Mouse (Mus musculus) neural tube, postnatal 0 days (tissue): ENCODE results near the gene Cyb5r2. TPM values are rescaled to one million over a fixed set of nuclear protein-coding genes. Genes with fewer than 3 reads are reported as not detected.

Experiments used
- polyA plus RNA-seq: library from polyadenylated mRNA; unstranded; fragments of >200 nt; fragmentation: Nextera tagmentation; extraction: Ambion mirVana; gene quantifications from 2 replicates; pipeline ENCODE4 v1.2.1, GENCODE M21; 2015

The Cyb5r2 gene
- polyA plus RNA-seq, result 0.22 and 0.46 TPM in 2 replicates

GRCm38 (mm10) chr7:107757308-107758151 is at the start of gene Cyb5r2:
TSS of gene Cyb5r2 (minus strand) at chr7:107758032.

GRCm38 (mm10) chr7:107801108-107801507 is 43.3 kb upstream of the Cyb5r2 start, which contains the start of gene Ovch2:
TSS of gene Ovch2 (minus strand) at chr7:107801208.

Other genes with a start within 250 kb of the Cyb5r2 start
- 3.8 and 5.7 TPM in 2 replicates for gene Olfml1, start 190.6 kb downstream of the Cyb5r2 start, polyA plus RNA-seq
- gene Ppfibp2, start 162.8 kb downstream of the Cyb5r2 start, polyA plus RNA-seq, result 3.3 and 3.5 TPM in 2 replicates
- not detected in 2 replicates for gene 5330417H12Rik, start 132.9 kb downstream of the Cyb5r2 start, polyA plus RNA-seq
- not detected in 2 replicates for gene Ovch2, start 43.2 kb upstream of the Cyb5r2 start, polyA plus RNA-seq
- gene Olfr467, start 54.2 kb upstream of the Cyb5r2 start, polyA plus RNA-seq, result not detected in 2 replicates
- not detected in 2 replicates for gene Olfr469, start 67.5 kb upstream of the Cyb5r2 start, polyA plus RNA-seq
- not detected in 2 replicates for gene Olfr470, start 89.5 kb upstream of the Cyb5r2 start, polyA plus RNA-seq
- gene Olfr472, start 139.9 kb upstream of the Cyb5r2 start, polyA plus RNA-seq, result not detected in 2 replicates
- gene Olfr473, start 172.4 kb upstream of the Cyb5r2 start, polyA plus RNA-seq, result not detected in 2 replicates
- gene Olfr474, start 196.6 kb upstream of the Cyb5r2 start, polyA plus RNA-seq, result not detected in 2 replicates
- gene Olfr476, start 206.8 kb upstream of the Cyb5r2 start, polyA plus RNA-seq, result not detected in 2 replicates
- gene Olfr477, start 228.7 kb upstream of the Cyb5r2 start, polyA plus RNA-seq, result not detected in 2 replicates